Mouse (Mus musculus) limb, embryonic 13.5 days (tissue): ENCODE measurements at regions not wholly inside any gene's neighbourhood (a gene's known extent, or its start where the extent isn't known, plus 50 kb on each side); places are given as distances from the start of the nearest gene placed in this dataset.
"Not testable (repeated sequence)": the region's sequence is repeated elsewhere in the genome, so short reads cannot be mapped to it uniquely, and the experiment has no call there.

Experiments
- ATAC-seq: fragments of 200-750 bp; cut with Nextera tagmentation; 2 replicates; pipeline ENCODE4 v1.8.0; 2017; ENCODE audit warnings: low read depth, moderate number of reproducible peaks, moderate TSS enrichment; ENCODE audit not compliant: low FRiP score
- H3K27ac ChIP-seq: fragments of 300-500 bp; sonication (generic); 2 replicates; pipeline ENCODE4 v1.5.1; 2015; ENCODE audit warnings: inconsistent platforms, mild to moderate bottlenecking, moderate library complexity
- H3K27me3 ChIP-seq: fragments of 300-500 bp; sonication (generic); 2 replicates; pipeline ENCODE4 v1.6.1; 2015; ENCODE audit warnings: mild to moderate bottlenecking, inconsistent platforms
- H3K36me3 ChIP-seq: fragments of 300-500 bp; sonication (generic); 2 replicates; pipeline ENCODE4 v1.6.1; 2015; ENCODE audit warnings: inconsistent platforms, mild to moderate bottlenecking, moderate library complexity
- H3K4me1 ChIP-seq: fragments of 300-500 bp; sonication (generic); 2 replicates; pipeline ENCODE4 v1.6.1; 2015; ENCODE audit warnings: inconsistent platforms
- H3K4me2 ChIP-seq: fragments of 300-500 bp; sonication (generic); replicated peaks from 2 replicates; pipeline ENCODE4 v1.6.1; 2015; ENCODE audit warnings: inconsistent platforms, mild to moderate bottlenecking, moderate library complexity
- H3K4me3 ChIP-seq: fragments of 300-500 bp; sonication (generic); 2 replicates; pipeline ENCODE4 v1.5.1; 2015; ENCODE audit warnings: moderate library complexity, mild to moderate bottlenecking, inconsistent platforms
- H3K9ac ChIP-seq: fragments of 300-500 bp; sonication (generic); 2 replicates; pipeline ENCODE4 v1.6.1; 2015; ENCODE audit warnings: mild to moderate bottlenecking, inconsistent platforms
- H3K9me3 ChIP-seq: fragments of 300-500 bp; sonication (generic); 2 replicates; pipeline ENCODE4 v1.6.1; 2016; ENCODE audit warnings: inconsistent platforms
- WGBS: fragments of 180-500 bp; shearing (Covaris S2); methylation state at CpG from one replicate; pipeline ENCODE4 v1.1.7; 2015; 5-methylcytosine and 5-hydroxymethylcytosine counted together

DNA sequence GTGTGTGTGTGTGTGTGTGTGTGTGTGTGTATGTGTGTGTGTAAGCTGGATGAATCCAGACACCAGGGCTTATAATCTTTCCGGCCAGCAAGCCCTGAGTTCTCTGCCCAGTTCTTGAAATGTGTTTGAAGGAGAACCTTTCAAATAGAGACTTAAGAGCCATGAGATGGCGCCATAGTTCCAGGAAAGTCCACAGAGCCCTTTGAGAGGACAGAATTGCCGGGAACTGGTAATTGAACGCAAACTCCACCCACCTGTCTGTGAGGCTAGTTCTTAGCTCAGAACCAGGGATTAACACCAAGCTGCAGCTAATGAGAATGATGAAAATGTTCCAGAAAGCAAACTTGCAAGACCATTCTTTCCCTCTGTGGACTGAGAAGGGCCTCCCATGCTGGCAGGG lies 72.2 kb downstream of the Trim42 start:
- ATAC-seq: no peak

DNA sequence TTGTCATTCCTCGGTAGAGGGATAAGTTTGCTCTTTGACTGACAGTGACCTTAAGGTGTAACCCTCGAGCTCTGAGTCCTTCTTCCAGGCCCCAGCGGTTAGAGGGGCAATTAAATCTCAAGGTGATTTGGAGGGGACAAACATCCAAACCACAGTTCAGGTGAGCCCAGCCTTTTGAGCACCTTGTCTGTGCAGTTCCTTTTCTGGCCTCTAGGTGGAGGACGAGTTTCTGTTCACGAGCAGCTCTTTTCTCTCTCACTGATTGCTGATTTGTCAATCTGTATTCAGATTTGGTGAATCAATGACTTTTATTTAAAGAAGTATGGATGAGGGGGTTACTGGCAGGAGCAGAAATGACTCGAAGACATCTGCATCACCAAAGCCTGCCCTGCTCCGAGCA lies 74.0 kb downstream of the Trim42 start:
- peaks cover 3% of the 10 kb centered on the region; the same call in 1 of the 2 replicates for H3K27me3 ChIP-seq
- no peak overlapping the region for H3K27ac ChIP-seq
- H3K4me1 ChIP-seq: no peaks in the 10 kb centered on the region
- 36% methylated on average over 7 of the region's 7 CpGs for WGBS
- no peak for ATAC-seq
- no peak overlapping the region for H3K4me3 ChIP-seq
- H3K4me2 ChIP-seq: no peak overlapping the region
- no peak overlapping the region for H3K9ac ChIP-seq
- no peaks in the 10 kb centered on the region for H3K36me3 ChIP-seq
- no peaks in the 10 kb centered on the region for H3K9me3 ChIP-seq

More for the DNA sequence above, 72.2 kb downstream of the Trim42 start:
- no peaks in the 10 kb centered on the region for H3K4me1 ChIP-seq
- no peaks in the 10 kb centered on the region for H3K36me3 ChIP-seq
- 14% methylated on average over 4 of the region's 4 CpGs for WGBS
- H3K27me3 ChIP-seq: peaks cover 3% of the 10 kb centered on the region; the same call in 1 of the 2 replicates
- no peak overlapping the region for H3K27ac ChIP-seq
- peaks cover 9% of the 10 kb centered on the region; the same call in 1 of the 2 replicates for H3K9me3 ChIP-seq
- no peak overlapping the region for H3K9ac ChIP-seq
- H3K4me3 ChIP-seq: no peak overlapping the region
- H3K4me2 ChIP-seq: no peak overlapping the region

DNA sequence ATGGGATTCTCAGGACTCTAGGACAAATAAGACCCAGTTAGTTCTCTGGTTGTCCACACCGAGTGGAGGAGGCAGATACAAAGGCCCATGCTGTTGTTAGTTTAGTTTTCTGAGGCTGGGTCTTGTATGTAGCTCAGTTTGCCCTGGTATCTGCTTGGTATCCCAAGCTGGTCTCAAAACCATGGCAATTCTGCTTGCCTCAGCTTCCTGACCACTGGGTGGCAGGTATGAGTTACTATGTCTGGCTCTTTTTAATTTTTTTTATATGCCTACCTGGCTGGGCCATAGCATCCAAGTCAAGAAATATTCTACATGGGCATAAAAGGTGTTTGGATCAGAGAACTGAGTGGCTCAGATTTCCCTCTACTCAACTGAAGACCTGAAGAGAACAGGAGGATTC lies 77.9 kb downstream of the Trim42 start:
- WGBS: 76% methylated on average over 1 of the region's 1 CpGs
- Histone ChIP-seq H3K9ac (no peak overlapping the region), H3K9me3 (no peaks in the 10 kb centered on the region), H3K4me3 (no peak overlapping the region), H3K27ac (no peak overlapping the region), H3K4me1 (no peaks in the 10 kb centered on the region), H3K27me3 (peaks cover 3% of the 10 kb centered on the region; the same call in 1 of the 2 replicates), H3K4me2 (no peak overlapping the region), H3K36me3 (no peaks in the 10 kb centered on the region)
- ATAC-seq: no peak

DNA sequence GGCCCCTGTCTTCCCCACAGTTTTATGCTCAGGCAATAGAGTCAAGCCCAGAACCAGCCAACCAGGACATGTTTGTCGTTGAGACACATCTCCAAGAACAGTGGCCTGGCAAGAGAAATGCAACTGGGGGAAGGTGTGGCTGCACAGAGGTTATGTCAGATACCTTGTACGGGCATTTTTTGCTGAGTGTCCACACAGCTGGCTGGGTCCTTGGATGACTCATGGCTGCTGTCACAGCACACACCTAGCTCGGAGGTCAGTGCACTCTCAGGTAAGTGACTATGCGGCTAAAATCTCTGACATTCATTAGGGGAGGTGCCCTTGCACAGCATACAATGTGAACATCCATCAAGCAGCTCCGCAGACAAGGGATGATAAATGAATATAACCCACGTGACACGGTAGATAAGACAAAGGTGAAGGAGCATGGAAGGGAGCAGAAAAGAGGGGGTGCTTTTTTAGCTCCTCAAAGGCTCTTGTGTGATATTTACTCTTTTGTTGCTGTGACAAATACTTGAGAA lies 85.4 kb downstream of the Trim42 start:
- no peaks in the 10 kb centered on the region for H3K4me1 ChIP-seq
- no peak overlapping the region for H3K4me3 ChIP-seq
- 75% methylated on average over 7 of the region's 7 CpGs for WGBS
- no peak for ATAC-seq
- H3K27me3 ChIP-seq: no peaks in the 10 kb centered on the region
- no peak overlapping the region for H3K9ac ChIP-seq
- no peaks in the 10 kb centered on the region for H3K9me3 ChIP-seq
- no peak overlapping the region for H3K4me2 ChIP-seq
- H3K36me3 ChIP-seq: no peaks in the 10 kb centered on the region
- H3K27ac ChIP-seq: no peak overlapping the region

DNA sequence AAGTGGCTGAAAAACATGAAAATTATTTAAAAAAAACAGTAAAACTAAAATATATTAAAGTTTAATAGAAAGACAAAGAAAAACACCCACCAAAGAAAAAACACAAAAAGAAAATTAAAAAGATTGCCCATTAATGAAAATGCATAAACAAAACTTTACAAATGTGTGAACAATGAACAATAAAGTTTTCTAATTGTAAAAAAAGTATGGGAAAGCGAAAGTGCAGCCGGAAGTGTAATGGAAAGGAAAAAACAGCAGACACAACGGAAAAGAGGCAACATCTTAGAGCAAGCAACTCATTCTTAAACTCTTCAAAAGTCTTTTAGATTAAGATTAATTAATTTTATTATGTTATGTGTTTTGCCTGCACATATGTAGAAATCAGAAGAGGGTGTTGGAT lies 87.7 kb downstream of the Trim42 start:
- no peak for ATAC-seq
- 87% methylated on average over 3 of the region's 3 CpGs for WGBS
- Histone ChIP-seq H3K9ac (no peak overlapping the region), H3K4me2 (no peak overlapping the region), H3K36me3 (no peaks in the 10 kb centered on the region), H3K9me3 (no peaks in the 10 kb centered on the region), H3K4me3 (no peak overlapping the region), H3K27me3 (no peaks in the 10 kb centered on the region), H3K4me1 (no peaks in the 10 kb centered on the region), H3K27ac (no peak overlapping the region)

DNA sequence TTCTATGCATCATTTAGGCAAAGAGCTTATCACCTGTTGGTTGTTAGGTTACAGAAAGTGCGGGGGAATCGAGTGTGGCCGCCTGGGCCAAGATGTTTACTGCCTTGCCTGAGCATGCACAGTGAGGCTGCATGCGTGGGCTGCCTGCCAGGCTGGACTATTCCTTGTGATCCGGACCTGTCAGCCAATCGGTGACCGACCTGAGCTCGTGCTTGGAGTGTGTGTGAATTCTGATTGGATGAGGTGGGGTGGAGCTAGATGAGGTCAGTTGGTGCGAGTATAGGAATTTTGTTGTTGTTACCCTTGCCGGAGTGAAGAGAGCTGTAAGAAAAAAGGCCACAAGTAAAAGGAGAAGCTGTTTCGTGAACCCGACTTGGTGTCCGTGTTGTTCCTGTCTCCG lies 94.3 kb downstream of the Trim42 start:
- H3K27ac ChIP-seq, H3K4me1 ChIP-seq, H3K36me3 ChIP-seq, H3K9me3 ChIP-seq, ATAC-seq, H3K27me3 ChIP-seq, H3K9ac ChIP-seq: not testable (repeated sequence)
- H3K4me2 ChIP-seq: peak overlapping the region; percentile 37; the same call in 1 of the 2 replicates
- H3K4me3 ChIP-seq: peak overlapping the region; percentile 22
- 74% methylated on average over 14 of the region's 14 CpGs for WGBS

DNA sequence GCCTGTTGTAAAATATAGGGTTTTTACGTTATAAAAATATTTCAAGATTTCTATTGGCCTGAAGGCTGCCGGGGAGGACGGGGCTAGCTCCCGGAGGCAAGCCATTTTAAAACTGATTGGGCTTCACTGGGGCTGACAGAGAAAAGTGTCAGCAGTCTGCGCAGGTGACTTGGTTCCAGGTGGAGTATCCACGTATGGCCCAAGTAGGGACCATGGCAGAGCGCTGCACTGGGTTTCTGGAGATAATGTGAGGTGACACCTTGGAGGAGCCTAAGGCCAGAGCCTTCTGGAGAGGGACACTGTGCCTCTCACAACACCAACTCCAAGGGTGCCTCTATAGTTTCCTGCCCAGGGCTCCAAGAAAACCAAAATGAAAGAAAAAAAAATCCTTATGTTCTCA lies 95.9 kb downstream of the Trim42 start:
- H3K27ac ChIP-seq: no peak overlapping the region
- H3K4me1 ChIP-seq: no peaks in the 10 kb centered on the region
- H3K9ac ChIP-seq: no peak overlapping the region
- no peaks in the 10 kb centered on the region for H3K36me3 ChIP-seq
- H3K4me2 ChIP-seq: no peak overlapping the region
- 83% methylated on average over 7 of the region's 7 CpGs for WGBS
- H3K27me3 ChIP-seq: no peaks in the 10 kb centered on the region
- H3K4me3 ChIP-seq: no peak overlapping the region
- no peak for ATAC-seq
- no peaks in the 10 kb centered on the region for H3K9me3 ChIP-seq

DNA sequence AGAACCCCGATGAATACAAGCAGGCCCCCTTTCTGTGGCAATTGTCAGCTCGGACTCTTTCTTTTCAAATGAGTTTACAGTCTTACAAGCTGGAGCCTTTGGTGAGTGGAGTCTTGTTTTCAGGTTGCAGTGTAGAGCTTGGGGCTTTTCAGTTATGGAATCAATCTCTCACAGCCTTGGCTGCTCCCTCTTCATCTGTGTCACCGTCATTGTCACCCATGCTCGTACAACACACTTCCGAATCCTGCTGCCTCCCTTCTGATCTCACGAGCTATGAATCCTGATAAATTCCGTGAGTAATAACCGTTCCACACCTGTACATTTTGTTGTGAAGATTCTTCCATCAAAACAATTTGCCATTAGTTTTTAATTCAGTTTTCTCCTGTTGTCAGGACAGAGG lies 97.7 kb downstream of the Trim42 start:
- H3K4me3 ChIP-seq: no peak overlapping the region
- no peaks in the 10 kb centered on the region for H3K9me3 ChIP-seq
- 92% methylated on average over 8 of the region's 8 CpGs for WGBS
- H3K4me2 ChIP-seq: no peak overlapping the region
- no peaks in the 10 kb centered on the region for H3K36me3 ChIP-seq
- no peaks in the 10 kb centered on the region for H3K27me3 ChIP-seq
- no peaks in the 10 kb centered on the region for H3K4me1 ChIP-seq
- no peak overlapping the region for H3K9ac ChIP-seq
- ATAC-seq: no peak
- no peak overlapping the region for H3K27ac ChIP-seq

DNA sequence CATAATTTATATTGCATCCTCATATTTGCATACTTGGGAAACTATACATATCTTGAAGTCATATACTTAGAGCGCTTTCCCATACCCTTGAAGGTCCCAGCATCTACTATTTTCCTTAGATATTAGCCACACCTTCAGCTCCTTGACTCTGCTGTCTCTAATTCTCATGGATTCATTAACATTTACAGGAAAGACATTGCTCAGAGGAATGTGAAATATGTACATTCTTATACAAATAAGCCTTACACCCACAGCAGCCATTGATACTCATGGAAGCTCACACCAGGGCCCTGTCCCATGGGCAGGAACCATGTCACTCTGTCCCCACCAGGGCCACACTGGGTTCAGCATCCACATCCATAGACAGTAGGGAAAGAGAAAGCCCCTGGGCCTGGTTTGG lies 122.1 kb downstream of the Trim42 start:
- Histone ChIP-seq H3K27ac (no peak overlapping the region), H3K4me1 (no peaks in the 10 kb centered on the region), H3K27me3 (no peaks in the 10 kb centered on the region), H3K36me3 (no peaks in the 10 kb centered on the region), H3K4me3 (no peak overlapping the region), H3K9ac (no peak overlapping the region), H3K9me3 (no peaks in the 10 kb centered on the region), H3K4me2 (no peak overlapping the region)
- no peak for ATAC-seq
- 100% methylated on average over 1 of the region's 1 CpGs for WGBS

DNA sequence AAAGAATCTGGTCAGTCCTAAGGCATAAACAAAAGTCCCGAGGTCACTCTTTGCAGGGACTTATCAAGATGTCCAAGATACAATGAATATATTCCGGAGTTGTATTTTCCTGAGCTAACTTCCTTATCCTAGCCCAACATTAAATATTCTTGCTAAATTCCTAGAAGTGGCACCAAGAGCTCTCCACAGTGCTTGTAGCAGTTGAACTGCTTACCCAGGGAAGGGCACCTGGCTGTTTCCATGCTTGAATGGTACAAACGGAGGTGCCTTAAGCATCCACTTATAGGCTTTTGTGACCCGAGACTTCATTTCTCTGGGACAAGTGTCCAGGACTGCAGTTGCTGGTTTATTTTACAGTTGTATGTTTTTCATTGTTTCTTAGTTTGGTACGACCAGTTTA lies 115.1 kb upstream of the Slc25a36 start:
- Histone ChIP-seq H3K36me3 (no peaks in the 10 kb centered on the region), H3K27me3 (0 out of 2 replicates have a peak, but pooled peaks cover 3% of the 10 kb centered on the region), H3K27ac (no peak overlapping the region), H3K4me3 (no peak overlapping the region), H3K9me3 (no peaks in the 10 kb centered on the region), H3K4me2 (no peak overlapping the region), H3K9ac (no peak overlapping the region), H3K4me1 (no peaks in the 10 kb centered on the region)
- 84% methylated on average over 5 of the region's 5 CpGs for WGBS
- ATAC-seq: no peak

DNA sequence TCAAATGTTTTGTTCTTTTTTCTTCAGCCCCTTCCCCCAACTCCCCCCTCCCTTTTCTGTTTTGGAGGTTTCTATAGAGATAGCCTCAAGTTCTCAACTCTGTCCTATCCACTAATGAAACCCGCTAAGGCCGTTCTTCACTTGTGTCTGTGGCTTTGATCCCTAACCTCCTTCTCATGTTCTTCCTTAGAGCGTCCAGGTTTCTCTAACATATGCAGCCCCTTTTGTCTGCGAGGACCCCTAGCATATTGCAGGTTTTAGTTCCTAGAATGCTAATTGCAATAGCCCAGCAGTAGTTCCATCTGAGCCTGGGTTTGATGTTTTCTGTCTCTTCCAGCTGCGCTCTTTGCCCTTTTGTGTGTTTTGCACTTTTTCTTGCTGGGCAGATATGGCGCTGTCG lies 113.6 kb upstream of the Slc25a36 start:
- no peak overlapping the region for H3K9ac ChIP-seq
- no peaks in the 10 kb centered on the region for H3K4me1 ChIP-seq
- H3K4me3 ChIP-seq: no peak overlapping the region
- WGBS: 40% methylated on average over 7 of the region's 7 CpGs
- H3K27me3 ChIP-seq: 0 out of 2 replicates have a peak, but pooled peaks cover 3% of the 10 kb centered on the region
- no peaks in the 10 kb centered on the region for H3K36me3 ChIP-seq
- no peak for ATAC-seq
- no peak overlapping the region for H3K27ac ChIP-seq
- no peak overlapping the region for H3K4me2 ChIP-seq
- no peaks in the 10 kb centered on the region for H3K9me3 ChIP-seq

DNA sequence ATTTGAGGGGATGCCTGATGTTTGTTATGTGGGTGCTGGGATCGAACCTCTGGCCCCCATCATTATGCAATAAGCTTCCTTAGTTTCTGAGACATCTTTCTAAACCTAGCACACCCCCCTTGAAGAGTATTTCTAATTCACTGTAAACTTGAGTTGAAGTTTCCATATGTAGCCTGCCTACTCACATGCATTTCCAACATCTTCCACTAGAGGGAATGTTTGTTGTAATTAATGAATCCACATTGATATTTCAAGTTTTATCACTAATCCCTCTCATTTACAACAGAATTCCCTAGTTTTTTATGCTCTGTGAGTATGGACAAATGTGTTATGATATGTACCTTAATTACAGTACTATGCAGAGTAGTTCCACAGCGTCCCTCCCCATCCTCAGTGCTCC lies 103.8 kb upstream of the Slc25a36 start:
- Histone ChIP-seq H3K27ac (no peak overlapping the region), H3K4me2 (no peak overlapping the region), H3K4me1 (no peaks in the 10 kb centered on the region), H3K9me3 (0 out of 2 replicates have a peak, but pooled peaks cover 3% of the 10 kb centered on the region), H3K27me3 (no peaks in the 10 kb centered on the region), H3K36me3 (no peaks in the 10 kb centered on the region), H3K9ac (no peak overlapping the region), H3K4me3 (no peak overlapping the region)
- ATAC-seq: no peak
- WGBS: 33% methylated on average over 2 of the region's 2 CpGs

DNA sequence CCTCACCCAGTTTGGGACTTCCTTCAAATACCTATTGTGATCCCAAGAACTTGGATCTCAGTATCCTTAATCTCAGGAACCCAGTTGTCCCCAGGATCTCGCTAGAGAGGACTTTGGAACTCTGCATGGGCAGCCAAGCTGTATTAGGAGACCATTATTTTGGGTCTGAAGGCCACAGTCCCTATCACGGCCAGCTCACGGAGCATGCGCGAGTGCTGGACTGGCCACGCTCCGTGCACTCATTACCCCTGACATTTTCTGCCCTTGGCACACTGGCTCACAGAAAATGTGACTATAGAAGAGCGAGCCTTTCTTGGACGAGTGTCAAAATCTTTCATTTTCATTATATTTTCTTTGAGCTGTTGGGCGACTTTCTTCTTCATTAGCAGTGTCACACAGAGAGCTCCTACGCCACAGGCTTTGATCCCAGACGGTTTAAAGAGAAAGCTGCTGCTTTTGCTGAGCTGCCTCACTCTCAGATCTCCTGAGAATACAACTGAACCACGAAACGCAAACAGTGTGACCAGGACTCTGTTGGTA lies 79.4 kb upstream of the Slc25a36 start:
- Histone ChIP-seq H3K4me3 (no peak overlapping the region), H3K9ac (no peak overlapping the region), H3K9me3 (no peaks in the 10 kb centered on the region), H3K27ac (no peak overlapping the region), H3K27me3 (no peaks in the 10 kb centered on the region), H3K4me1 (no peaks in the 10 kb centered on the region), H3K36me3 (no peaks in the 10 kb centered on the region), H3K4me2 (no peak overlapping the region)
- ATAC-seq: no peak
- 82% methylated on average over 14 of the region's 14 CpGs for WGBS
